Mouse (Mus musculus): ENCODE data around the gene Mex3a.
"Not testable (repeated sequence)": the region's sequence is repeated elsewhere in the genome, so short reads cannot be mapped to it uniquely, and the experiment has no call there.

The Mex3a gene

DNA sequence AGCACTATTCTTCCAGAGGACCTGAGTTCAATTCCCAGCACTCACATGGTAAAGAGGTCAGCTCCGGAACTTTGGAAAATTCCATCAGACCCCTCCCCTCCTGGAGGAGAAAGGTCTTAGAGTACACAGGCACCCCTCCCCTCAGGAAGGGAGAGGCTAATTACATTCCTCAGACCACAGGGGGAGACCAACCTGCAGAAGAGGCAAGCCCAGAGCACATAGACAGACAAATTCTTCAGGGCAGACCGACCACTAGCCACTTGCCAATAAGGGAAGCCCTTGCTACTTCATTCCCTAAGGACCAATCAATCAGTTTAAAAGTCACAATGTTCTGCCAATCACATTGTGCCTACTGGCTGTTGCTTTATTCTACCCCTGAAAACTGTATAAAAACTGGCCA, 40.6 kb downstream of the Mex3a start:
- no peak for DNase-seq

DNA sequence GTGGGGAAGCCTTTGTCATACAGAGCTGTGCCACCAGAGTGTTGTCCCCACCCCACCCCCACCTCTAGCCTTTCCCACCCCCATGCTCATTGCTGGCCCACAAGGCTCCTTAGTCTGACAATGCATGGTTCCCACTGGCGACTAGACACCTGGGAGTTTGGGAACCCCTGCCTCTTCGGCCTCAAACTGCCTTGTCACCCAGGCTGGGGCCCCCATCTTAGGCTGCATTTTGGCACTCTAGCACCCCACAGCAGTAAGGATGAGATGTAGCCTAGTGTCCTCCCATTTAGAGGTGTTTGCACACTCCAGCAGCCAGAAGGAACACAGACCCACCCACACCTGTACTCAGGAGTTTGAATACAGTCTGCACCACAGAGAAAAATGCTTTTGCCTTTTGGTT, 41.6 kb downstream of the Mex3a start:
- DNase-seq = no peak

DNA sequence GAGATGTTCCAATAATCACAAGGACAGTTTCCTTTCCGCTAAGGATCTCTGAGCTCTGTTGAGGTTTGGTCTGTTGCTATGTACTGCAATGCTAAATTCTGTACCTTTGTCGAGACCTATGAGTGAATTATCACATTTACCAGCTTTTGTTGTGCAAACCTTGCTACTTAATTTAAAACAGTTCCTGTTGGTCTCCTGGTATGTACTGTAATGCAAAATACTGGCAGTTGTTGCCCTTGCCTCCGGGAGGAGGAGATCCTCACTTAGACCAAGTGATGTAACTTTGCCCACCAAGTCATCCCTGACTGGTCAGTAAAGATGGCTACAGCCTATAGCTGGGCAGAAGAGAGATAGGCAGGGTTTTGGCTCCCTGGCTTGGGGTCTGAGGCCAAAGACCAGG, 43.3 kb downstream of the Mex3a start, which contains the start of gene Ssr2:
Gene Ssr2, plus strand, starts transcription at position 337 of the 400 bp plus-strand sequence.
- no peak for DNase-seq

DNA sequence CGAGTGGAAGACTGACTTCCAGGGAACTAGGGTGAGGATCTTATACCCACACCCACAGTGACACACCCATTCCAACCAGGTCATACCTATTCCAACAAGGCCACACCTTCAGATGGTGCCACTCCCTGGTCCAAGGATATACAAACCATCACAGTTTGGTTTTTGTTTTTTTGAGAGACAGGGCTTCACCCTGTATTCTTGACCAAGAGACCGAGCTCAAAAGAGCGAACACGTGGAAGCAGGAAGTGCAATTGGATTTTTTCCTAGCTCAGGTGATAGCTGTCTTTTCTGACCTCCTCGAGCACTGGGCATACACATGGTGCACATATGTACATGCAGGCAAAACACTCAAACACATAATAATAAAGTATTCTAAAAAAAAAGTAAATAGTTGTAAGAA, 45.7 kb downstream of the Mex3a start:
- not testable (repeated sequence) for DNase-seq

DNA sequence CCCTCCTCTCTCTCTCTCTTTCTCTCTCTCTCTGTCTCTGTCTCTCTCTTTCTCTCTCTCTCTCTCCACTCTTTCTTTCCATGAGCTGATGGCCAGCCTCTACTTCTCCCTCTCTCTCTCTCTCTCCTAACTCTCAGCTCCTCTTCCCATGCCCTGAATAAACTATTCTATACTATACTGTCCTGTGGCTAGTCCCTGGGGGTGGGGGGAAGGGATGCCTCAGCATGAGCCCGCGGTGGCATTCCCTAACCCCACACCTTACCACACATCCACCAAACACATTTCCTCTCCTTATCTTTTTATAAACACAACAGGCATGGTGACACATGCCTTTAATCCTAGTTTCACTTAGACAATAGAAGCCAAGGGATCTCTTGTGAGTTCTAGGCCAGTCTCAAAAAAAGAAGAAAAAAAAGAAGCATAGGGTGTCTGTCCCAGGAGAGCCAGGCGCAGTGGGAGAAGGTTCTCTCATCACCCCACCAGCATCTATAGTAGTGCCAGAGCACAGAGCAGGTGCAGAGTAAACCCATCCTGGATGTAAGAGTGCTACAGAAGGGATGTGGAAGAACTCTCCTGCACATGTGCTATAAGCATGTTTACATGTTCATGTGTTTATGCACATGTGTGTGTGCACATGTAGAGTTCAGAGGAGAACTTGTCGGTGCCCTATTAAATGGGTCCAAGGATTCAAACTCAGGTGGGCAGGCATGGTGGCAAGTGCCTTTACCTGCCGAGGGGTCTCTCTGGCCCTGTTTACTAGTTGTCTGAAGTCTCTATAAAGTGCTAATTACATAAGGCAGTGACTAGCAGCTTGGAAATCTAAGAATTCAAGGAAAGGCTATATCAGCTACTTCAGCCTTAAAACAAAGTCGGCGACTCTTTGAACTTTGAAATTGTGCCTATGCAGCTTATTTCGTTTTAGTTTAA, 46.6 kb downstream of the Mex3a start:
- DNase-seq = no peak

DNA sequence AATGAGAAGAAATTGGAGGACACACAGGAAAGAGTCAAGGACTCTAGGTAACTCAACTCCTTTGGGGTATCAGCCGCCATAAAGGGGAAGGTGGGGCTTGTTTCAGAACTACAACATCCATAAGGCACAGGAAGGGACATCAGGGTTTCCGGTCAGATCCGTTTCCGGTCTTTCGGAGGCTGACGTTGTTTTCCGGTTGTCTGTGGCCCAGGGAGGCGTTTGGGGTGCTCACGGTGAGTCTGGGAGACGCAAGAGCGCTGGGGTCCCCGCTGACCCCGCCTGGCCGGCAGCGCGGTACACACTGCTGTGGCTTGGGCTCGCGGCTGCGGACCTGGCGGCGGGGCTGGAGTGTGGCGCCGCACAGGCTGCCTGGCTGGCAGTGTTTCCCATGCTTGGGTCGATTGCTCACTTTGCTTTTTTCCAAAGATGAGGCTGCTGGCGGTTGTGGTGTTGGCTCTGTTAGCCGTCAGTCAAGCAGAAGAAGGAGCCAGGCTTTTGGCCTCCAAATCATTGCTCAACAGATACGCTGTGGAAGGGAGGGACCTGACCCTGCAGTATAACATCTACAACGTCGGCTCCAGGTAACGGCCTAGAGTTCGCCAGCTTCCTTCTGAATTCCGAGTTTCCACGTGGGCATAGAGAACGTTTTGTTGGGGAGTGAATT, 47.4 kb downstream of the Mex3a start:
- DNase-seq = peak; percentile 74

DNA sequence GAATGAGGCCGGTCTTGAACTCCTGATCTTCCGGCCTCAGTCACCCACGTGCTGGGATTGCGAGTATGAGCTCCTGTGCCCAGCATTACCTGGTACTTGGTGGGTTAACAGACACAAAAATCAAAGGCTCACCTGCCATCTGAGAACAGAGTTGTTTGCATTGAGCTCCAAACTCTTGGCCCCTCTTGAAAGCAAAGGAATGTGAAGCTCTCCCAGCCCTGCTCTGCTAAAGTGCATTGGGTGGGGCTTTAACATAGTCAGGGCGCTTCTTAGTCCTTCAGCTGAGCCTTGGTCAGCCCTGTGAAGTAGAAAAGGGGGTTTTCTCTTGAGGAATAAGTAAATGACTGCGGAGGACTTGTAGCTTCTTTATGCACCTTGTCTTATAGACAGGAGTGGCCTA, 53.6 kb downstream of the Mex3a start:
- no peak for DNase-seq

DNA sequence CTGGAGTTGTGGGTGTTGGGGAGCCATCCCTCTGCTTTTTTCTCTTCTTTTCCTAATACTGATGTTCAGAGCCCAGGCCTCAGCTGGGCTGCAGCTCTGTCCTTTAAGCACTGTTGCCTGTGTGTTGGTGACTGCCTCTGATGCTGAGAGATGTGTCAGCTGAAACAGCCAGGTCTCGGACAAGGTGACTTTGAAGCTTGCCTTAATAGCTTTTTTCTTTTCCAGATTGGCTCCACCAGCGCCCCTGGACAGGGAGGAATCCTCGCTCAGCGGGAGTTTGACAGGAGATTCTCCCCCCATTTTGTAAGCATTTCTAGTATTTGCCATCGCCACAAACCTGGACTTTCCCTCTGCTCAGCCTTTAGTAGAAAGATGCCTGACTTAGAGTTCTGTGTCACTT, 54.4 kb downstream of the Mex3a start:
- DNase-seq = no peak

DNA sequence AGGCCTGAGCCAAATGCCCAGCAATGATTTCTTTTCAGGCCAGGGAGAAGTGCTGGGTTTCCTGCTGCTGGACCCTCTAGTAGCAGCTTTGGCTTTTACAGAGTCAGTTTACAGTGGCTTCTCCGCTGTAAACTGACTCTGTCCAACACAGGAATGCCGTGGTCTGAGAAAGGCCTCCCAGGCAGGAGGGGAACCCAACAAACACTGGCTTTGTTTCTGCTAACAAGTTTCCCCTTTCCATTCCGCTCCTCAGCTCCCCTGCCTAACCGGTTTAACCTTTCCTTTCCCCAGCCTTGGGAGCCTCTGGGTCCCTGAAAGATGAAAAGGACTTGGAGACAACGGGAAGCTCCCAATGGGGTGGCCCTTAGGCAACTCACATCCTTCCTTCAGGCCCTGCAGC, 58.1 kb downstream of the Mex3a start:
- DNase-seq = no peak
